Mouse (Mus musculus): Measurements from ENCODE around the gene Cpb2. TPM values are rescaled to one million over a fixed set of nuclear protein-coding genes. Genes with fewer than 3 reads are reported as not detected.

Cpb2 gene
- polyA plus RNA-seq, 1 experiment from 2014 or later, result not detected

- WGBS, result 98% methylated on average over 32 of the region's 32 CpGs
Measured at GRCm38 (mm10) chr14:75323354-75323753, 81.3 kb downstream of the Cpb2 start.

DNA sequence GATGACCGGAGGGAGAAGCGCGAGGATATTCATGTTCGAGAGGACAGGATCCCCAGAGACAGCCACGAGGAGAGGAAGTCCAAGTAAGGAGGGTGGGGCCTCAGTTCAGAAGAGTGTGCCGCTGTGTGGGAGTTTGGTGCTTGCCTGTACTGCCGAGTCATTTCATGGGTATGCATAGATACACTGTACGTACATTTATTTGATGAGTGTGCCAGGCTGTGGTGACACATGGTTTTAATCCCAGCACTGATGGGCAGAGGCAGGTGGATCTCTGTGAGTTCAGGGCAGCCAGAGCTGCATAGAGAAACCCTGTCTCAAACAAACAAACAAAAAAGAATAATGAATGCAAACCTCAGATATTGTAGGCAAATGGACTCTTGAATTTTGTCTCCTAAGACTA, 86.0 kb downstream of the Cpb2 start:
- H3K9ac ChIP-seq, result no peak overlapping the region
- H3K36me3 ChIP-seq, result peaks cover 56% of the 10 kb centered on the region
- H3K9me3 ChIP-seq (replicated peaks), result no peaks in the 10 kb centered on the region
- H3K4me2 ChIP-seq (replicated peaks), result no peak overlapping the region
- no peak overlapping the region for H3K27ac ChIP-seq
- H3K27me3 ChIP-seq, result no peaks in the 10 kb centered on the region
- 86% methylated on average over 8 of the region's 8 CpGs for WGBS
- no peaks in the 10 kb centered on the region for H3K4me1 ChIP-seq
- no peak overlapping the region for H3K4me3 ChIP-seq
- ATAC-seq (ENCODE audit: low FRiP score), result no peak

More at GRCm38 (mm10) chr14:75323354-75323753, 81.3 kb downstream of the Cpb2 start:
- no peak overlapping the region for H3K4me3 ChIP-seq
- H3K9me3 ChIP-seq (replicated peaks), result no peaks in the 10 kb centered on the region
- no peaks in the 10 kb centered on the region for H3K27me3 ChIP-seq
- no peaks in the 10 kb centered on the region for H3K4me1 ChIP-seq
- no peak overlapping the region for H3K4me2 ChIP-seq (replicated peaks)
- no peak overlapping the region for H3K9ac ChIP-seq
- H3K36me3 ChIP-seq, result peaks cover 40% of the 10 kb centered on the region
- H3K27ac ChIP-seq, result no peak overlapping the region
- no peak for ATAC-seq (ENCODE audit: low FRiP score)

DNA sequence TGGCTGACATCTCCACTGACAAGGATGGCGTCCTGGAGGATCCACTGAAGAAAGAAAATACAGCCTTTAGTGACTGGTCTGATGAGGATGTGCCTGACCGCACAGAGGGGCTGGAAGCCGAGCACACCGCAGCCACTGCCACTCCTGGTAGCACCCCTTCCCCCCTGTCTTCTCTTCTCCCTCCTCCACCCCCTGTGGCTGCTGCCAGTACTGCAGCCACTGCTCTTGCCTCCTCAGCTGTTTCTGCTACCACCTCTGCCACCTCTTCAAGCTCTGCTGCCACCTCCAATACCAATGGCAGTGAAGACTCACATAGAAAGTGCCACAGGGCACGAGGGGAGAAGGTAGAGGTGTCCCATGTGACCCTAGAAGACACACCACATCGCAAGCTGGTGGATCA, 88.5 kb downstream of the Cpb2 start:
- no peaks in the 10 kb centered on the region for H3K4me1 ChIP-seq
- no peaks in the 10 kb centered on the region for H3K27me3 ChIP-seq
- H3K4me2 ChIP-seq (replicated peaks), result no peak overlapping the region
- H3K4me3 ChIP-seq, result no peak overlapping the region
- H3K9me3 ChIP-seq (replicated peaks), result no peaks in the 10 kb centered on the region
- no peak for ATAC-seq (ENCODE audit: low FRiP score)
- H3K36me3 ChIP-seq, result peaks cover 47% of the 10 kb centered on the region
- H3K27ac ChIP-seq, result no peak overlapping the region
- WGBS, result 84% methylated on average over 6 of the region's 6 CpGs
- H3K9ac ChIP-seq, result no peak overlapping the region

Small RNA genes lying within 50 kb of the gene (microRNA-seq; reads per million reads assigned to microRNA genes)
- not detected for gene Gm44482

Other genes with a start within 250 kb of the Cpb2 start
- gene Rubcnl, start 226.3 kb upstream of the Cpb2 start, polyA plus RNA-seq (2016; fragmentation: Nextera tagmentation; extraction: Ambion mirVana), result 0.08 and 0.23 TPM in 2 replicates
- gene Lrrc63, start 111.4 kb upstream of the Cpb2 start, polyA plus RNA-seq (2016; fragmentation: Nextera tagmentation; extraction: Ambion mirVana), result 0.08 and 0.17 TPM in 2 replicates
- 19.8 and 28.2 TPM in 2 replicates for gene Lcp1, start 111.2 kb upstream of the Cpb2 start, polyA plus RNA-seq (2016; fragmentation: Nextera tagmentation; extraction: Ambion mirVana)
- 38.9 and 43.9 TPM in 2 replicates for gene Zc3h13, start 42.1 kb downstream of the Cpb2 start, polyA plus RNA-seq (2016; fragmentation: Nextera tagmentation; extraction: Ambion mirVana)
- 1.9 and 2.1 TPM in 2 replicates for gene Siah3, start 213.7 kb downstream of the Cpb2 start, polyA plus RNA-seq (2016; fragmentation: Nextera tagmentation; extraction: Ambion mirVana)

Measured in hindbrain, embryonic 12.5 days (tissue).